Mouse (Mus musculus) MEL (cell line): ENCODE data around the gene Oit3.

ENCODE experiments used
- CTCF ChIP-seq, 3 experiments: IDR thresholded peaks in 2 of 3; conservative IDR thresholded peaks in 1 of 3; 2 replicates each; pipeline ENCODE4 v1.5.1; 2011 to 2012; ENCODE audit warnings: low read length in 3 of 3, low read depth in 2 of 3, mild to moderate bottlenecking in 2 of 3, improper control_type of control experiment in 1 of 3, inconsistent platforms in 1 of 3, mixed read lengths in 1 of 3, moderate library complexity in 1 of 3; ENCODE audit not compliant: control insufficient read depth in 1 of 3, insufficient read depth in 1 of 3, poor library complexity in 1 of 3, severe bottlenecking in 1 of 3
- EP300 ChIP-seq, 2 experiments: IDR thresholded peaks; 2 replicates each; pipeline ENCODE4 v1.6.1; 2011; ENCODE audit warnings: improper control_type of control experiment in 2 of 2, low read length in 2 of 2, low read depth in 1 of 2, mild to moderate bottlenecking in 1 of 2
- GATA1 ChIP-seq: IDR thresholded peaks from 2 replicates; pipeline ENCODE4 v1.6.1; 2011; ENCODE audit warnings: low read depth, low read length, improper control_type of control experiment
- RCOR1 ChIP-seq: IDR thresholded peaks from 2 replicates; pipeline ENCODE4 v1.6.1; 2012; ENCODE audit warnings: low read depth, mild to moderate bottlenecking, inconsistent platforms, low read length, improper control_type of control experiment
- SMC3 ChIP-seq: IDR thresholded peaks from 2 replicates; pipeline ENCODE4 v1.6.1; 2011; ENCODE audit warnings: low read depth, low read length, improper control_type of control experiment

DNA sequence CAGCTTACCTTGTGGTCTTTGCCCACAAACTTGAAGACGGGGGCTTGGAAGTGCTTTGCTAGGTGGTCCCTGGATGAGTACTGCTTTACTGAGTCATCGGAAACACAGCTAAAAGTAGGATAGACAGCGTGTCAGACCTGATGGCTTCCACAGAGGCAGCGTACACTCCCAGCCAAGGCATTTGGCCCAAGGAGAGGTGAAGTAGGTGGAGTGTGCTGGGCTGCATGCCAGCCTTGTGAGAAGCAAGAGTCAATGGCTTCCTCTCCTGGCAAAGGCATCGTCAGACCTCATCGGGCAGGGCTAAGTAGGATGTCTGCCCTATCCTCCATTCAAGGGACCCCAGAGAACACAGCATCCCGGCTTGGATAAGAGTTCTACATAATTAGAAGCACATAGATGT lies 16.2 kb downstream of the Oit3 start:
- TF ChIP-seq SMC3 (no peak), EP300 (IDR thresholded peaks at IDR 0.05; ENCODE audit: low read depth in 1 of 2, low read length in 2 of 2) (no peak), GATA1 (no peak), CTCF (IDR thresholded peaks at IDR 0.05 in 2 of 3, conservative IDR thresholded peaks at IDR 0.05 in 1 of 3; ENCODE audit: control insufficient read depth in 1 of 3, insufficient read depth in 1 of 3, low read depth in 2 of 3, low read length in 3 of 3, poor library complexity in 1 of 3, severe bottlenecking in 1 of 3) (no peak), RCOR1 (no peak)
